ENCODE assay signal across 8 mouse cellular contexts in genomic region chr8:91199876-91200275, GRCm38 (mm10). TPM values are rescaled to one million over a fixed set of nuclear protein-coding genes. Genes with fewer than 3 reads are reported as not detected.
DNase-seq lines count a peak whose midpoint lies in the region; ATAC-seq lines count a peak whose summit lies in the region.

Aktip (minus strand) TSS chr8:91199976.

- 92% methylated on average over 7 of the region's 7 CpGs for WGBS in lung, embryonic 16.5 days
- WGBS in embryonic facial prominence, embryonic 15.5 days, result 87% methylated on average over 7 of the region's 7 CpGs
- 94% methylated on average over 7 of the region's 7 CpGs for WGBS in heart, embryonic 16.5 days
- WGBS in stomach, embryonic 16.5 days, result 92% methylated on average over 7 of the region's 7 CpGs

- H3K4me1 ChIP-seq in lung, embryonic 16.5 days (replicated peaks; ENCODE audit: control insufficient read depth, insufficient read depth, low read length), result no peaks in the 10 kb centered on the region; the same call in 1 of the 2 replicates
- H3K4me1 ChIP-seq in embryonic facial prominence, embryonic 15.5 days, result peaks cover 17% of the 10 kb centered on the region; the same call in 1 of the 2 replicates
- H3K4me1 ChIP-seq in heart, embryonic 16.5 days (ENCODE audit: control insufficient read depth, insufficient read depth, low read length), result peaks cover 6% of the 10 kb centered on the region; the same call in 1 of the 2 replicates
- no peaks in the 10 kb centered on the region for H3K4me1 ChIP-seq in stomach, embryonic 16.5 days (ENCODE audit: control insufficient read depth, insufficient read depth, low read length)

- no peaks in the 10 kb centered on the region for H3K27me3 ChIP-seq in lung, embryonic 16.5 days (ENCODE audit: control insufficient read depth, insufficient read depth, low read depth, low read length)
- no peaks in the 10 kb centered on the region for H3K27me3 ChIP-seq in embryonic facial prominence, embryonic 15.5 days
- no peaks in the 10 kb centered on the region for H3K27me3 ChIP-seq in heart, embryonic 16.5 days (ENCODE audit: control insufficient read depth, insufficient read depth, low read length)
- H3K27me3 ChIP-seq in stomach, embryonic 16.5 days (ENCODE audit: control insufficient read depth, insufficient read depth, low read length), result no peaks in the 10 kb centered on the region

- H3K27ac ChIP-seq in lung, embryonic 16.5 days (ENCODE audit: low read length), result no peak within 1 kb of the TSS
- no peak within 1 kb of the TSS for H3K27ac ChIP-seq in embryonic facial prominence, embryonic 15.5 days (replicated peaks)
- no peak within 1 kb of the TSS for H3K27ac ChIP-seq in heart, embryonic 16.5 days (ENCODE audit: low read length)
- no peak within 1 kb of the TSS for H3K27ac ChIP-seq in stomach, embryonic 16.5 days (ENCODE audit: low read length)

- H3K4me2 ChIP-seq in lung, embryonic 16.5 days (ENCODE audit: low read depth, low read length), result no peak within 1 kb of the TSS
- H3K4me2 ChIP-seq in embryonic facial prominence, embryonic 15.5 days (replicated peaks), result no peak within 1 kb of the TSS
- no peak within 1 kb of the TSS for H3K4me2 ChIP-seq in heart, embryonic 16.5 days (ENCODE audit: low read depth, low read length)
- H3K4me2 ChIP-seq in stomach, embryonic 16.5 days (ENCODE audit: low read depth, low read length), result no peak within 1 kb of the TSS

- DNase-seq in lung, postnatal 14 days, result no peak
- DNase-seq in left cerebral cortex, postnatal 25 days (ENCODE audit: low spot score in 2 of 2), result no peak
- no peak for DNase-seq in c-Kit-positive CD71-positive TER-119-positive erythroid progenitor cells, embryonic 14.5 days (ENCODE audit: low spot score)
- DNase-seq in retina, postnatal 1 day, result no peak

- intact Hi-C loops in left cerebral cortex, postnatal 25 days (cut with DNase I), result loop anchor here (10.0 kb wide), 4 partner anchors 325 to 1525 kb away; partner anchors contain the start of gene Irx5

- H3K9ac ChIP-seq in lung, embryonic 16.5 days (ENCODE audit: low read length), result no peak within 1 kb of the TSS
- no peak within 1 kb of the TSS for H3K9ac ChIP-seq in embryonic facial prominence, embryonic 15.5 days
- H3K9ac ChIP-seq in heart, embryonic 16.5 days (ENCODE audit: low read length), result no peak within 1 kb of the TSS
- H3K9ac ChIP-seq in stomach, embryonic 16.5 days (ENCODE audit: low read length), result no peak within 1 kb of the TSS

- ATAC-seq in lung, embryonic 16.5 days (ENCODE audit: low read depth), result no peak
- no peak for ATAC-seq in embryonic facial prominence, embryonic 15.5 days (ENCODE audit: insufficient number of reproducible peaks, low FRiP score, low TSS enrichment, low read depth)
- ATAC-seq in heart, embryonic 16.5 days (replicated peaks; ENCODE audit: extremely low read depth, insufficient read depth, low FRiP score), result no peak
- no peak for ATAC-seq in stomach, embryonic 16.5 days (ENCODE audit: insufficient read depth, low FRiP score)

- H3K4me3 ChIP-seq in lung, embryonic 16.5 days (ENCODE audit: low read length), result no peak within 1 kb of the TSS
- no peak within 1 kb of the TSS for H3K4me3 ChIP-seq in embryonic facial prominence, embryonic 15.5 days (replicated peaks)
- no peak within 1 kb of the TSS for H3K4me3 ChIP-seq in heart, embryonic 16.5 days (ENCODE audit: low read length)
- H3K4me3 ChIP-seq in stomach, embryonic 16.5 days (replicated peaks; ENCODE audit: low read length), result no peak within 1 kb of the TSS

- H3K36me3 ChIP-seq in lung, embryonic 16.5 days (ENCODE audit: control insufficient read depth, insufficient read depth, low read length), result no peaks in the 10 kb centered on the region
- H3K36me3 ChIP-seq in embryonic facial prominence, embryonic 15.5 days, result no peaks in the 10 kb centered on the region
- no peaks in the 10 kb centered on the region for H3K36me3 ChIP-seq in heart, embryonic 16.5 days (ENCODE audit: control insufficient read depth, insufficient read depth)
- H3K36me3 ChIP-seq in stomach, embryonic 16.5 days (ENCODE audit: control insufficient read depth, insufficient read depth, low read length), result no peaks in the 10 kb centered on the region

- H3K9me3 ChIP-seq in lung, embryonic 16.5 days (ENCODE audit: control insufficient read depth, low read length), result no peaks in the 10 kb centered on the region
- H3K9me3 ChIP-seq in embryonic facial prominence, embryonic 15.5 days (replicated peaks), result no peaks in the 10 kb centered on the region
- 0 out of 2 replicates have a peak, but pooled peaks cover 2% of the 10 kb centered on the region for H3K9me3 ChIP-seq in heart, embryonic 16.5 days (replicated peaks; ENCODE audit: control insufficient read depth, low read length)
- H3K9me3 ChIP-seq in stomach, embryonic 16.5 days (replicated peaks; ENCODE audit: control insufficient read depth, low read length), result no peaks in the 10 kb centered on the region

RNA-seq across cellular contexts. Expression of gene Aktip, which starts in this region (rescaled TPM):
- 73.8 and 76.9 TPM in 2 replicates for polyA plus RNA-seq in lung, embryonic 16.5 days (2015; fragmentation: Nextera tagmentation; extraction: Ambion mirVana)
- 58.9 and 60.6 TPM in 2 replicates for polyA plus RNA-seq in embryonic facial prominence, embryonic 15.5 days (2015; fragmentation: Nextera tagmentation; extraction: Ambion mirVana)
- polyA plus RNA-seq in heart, embryonic 16.5 days (2015; fragmentation: Nextera tagmentation; extraction: Ambion mirVana), result 48.0 and 52.3 TPM in 2 replicates
- total RNA-seq in left cerebral cortex, postnatal 25 days (2021), result 10 to 100 TPM; 97.3 to 99.2 TPM
- polyA plus RNA-seq in stomach, embryonic 16.5 days (2015; fragmentation: Nextera tagmentation; extraction: Ambion mirVana), result 52.5 and 60.0 TPM in 2 replicates
